Mouse (Mus musculus) olfactory bulb, adult 2 months (tissue): ENCODE measurements around the gene Hist1h4c.

Source experiments
- CTCF ChIP-seq: fragments of 200-500 bp; IDR thresholded peaks from 2 replicates; pipeline ENCODE4 v1.5.1; 2012; ENCODE audit warnings: low read depth, mild to moderate bottlenecking, low read length, moderate library complexity; ENCODE audit not compliant: insufficient read depth
- POLR2A ChIP-seq: fragments of 200-500 bp; IDR thresholded peaks from 2 replicates; pipeline ENCODE4 v1.6.1; 2012; ENCODE audit warnings: mild to moderate bottlenecking, low read depth, low read length, moderate library complexity; ENCODE audit not compliant: insufficient read depth

- TF ChIP-seq CTCF (no peak), POLR2A (no peak)
These were observed 1.5 kb upstream of the Hist1h4c start for GRCm38 (mm10) chr13:23699767-23700166.
